Mouse (Mus musculus) liver, embryonic 14.5 days (tissue): Measurements from ENCODE around the gene Cfap43.

Experiments used
- CTCF ChIP-seq: IDR thresholded peaks from 2 replicates; pipeline ENCODE4 v1.5.1; 2016; ENCODE audit warnings: antibody characterized with exemption, low read depth, control low read depth
- EP300 ChIP-seq: IDR thresholded peaks from 2 replicates; pipeline ENCODE4 v1.6.1; 2016; ENCODE audit warnings: antibody characterized with exemption, low read depth

GRCm38 (mm10) chr19:47881538-47881937 lies 37.5 kb downstream of the Cfap43 start:
- TF ChIP-seq CTCF (no peak), EP300 (no peak)
